Mouse (Mus musculus): ENCODE measurements around the gene Srprb.

Gene Srprb

GRCm38 (mm10) chr9:103201561-103202260 lies at the start of gene Srprb:
Gene Srprb (minus strand): TSS chr9:103202137.
- peak; percentile 93 for DNase-seq (ENCODE audit: low spot score)

- no peak for DNase-seq (ENCODE audit: low spot score)
Measured at GRCm38 (mm10) chr9:103248618-103249017, 46.7 kb upstream of the Srprb start.

DNA sequence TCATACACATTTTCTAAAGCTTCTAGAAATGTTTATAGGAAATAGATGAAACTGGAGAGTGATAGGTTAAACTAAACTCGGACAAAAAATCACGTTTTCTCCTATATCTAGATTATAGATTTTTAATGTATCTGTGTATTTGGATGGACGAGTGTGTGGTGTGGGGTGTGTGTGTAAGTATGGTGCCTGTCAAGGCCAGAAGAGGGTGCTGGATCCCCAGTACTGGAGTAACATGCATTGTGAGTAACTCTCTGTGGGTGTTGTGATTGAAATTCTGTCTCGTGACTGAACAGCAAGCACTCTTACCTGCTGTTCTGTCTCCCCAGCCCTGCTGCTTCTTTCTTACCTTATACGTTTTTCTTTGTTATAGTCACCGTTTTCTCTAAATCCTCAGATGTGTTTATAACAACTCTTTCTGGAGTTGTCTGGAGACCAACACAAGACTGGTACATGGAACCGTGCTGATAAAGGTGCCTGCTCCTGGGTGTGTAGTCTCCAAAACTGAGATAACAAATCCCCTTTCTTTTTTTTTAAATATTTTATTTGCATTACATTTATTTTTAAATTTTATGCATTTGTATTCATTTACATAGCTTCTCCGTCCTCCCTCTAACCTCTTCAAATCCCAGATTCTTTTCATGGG lies 44.7 kb upstream of the Srprb start:
- DNase-seq (ENCODE audit: low spot score), result no peak

- DNase-seq (ENCODE audit: low spot score), result no peak
Measured at GRCm38 (mm10) chr9:103243640-103244039, 41.7 kb upstream of the Srprb start.

DNA sequence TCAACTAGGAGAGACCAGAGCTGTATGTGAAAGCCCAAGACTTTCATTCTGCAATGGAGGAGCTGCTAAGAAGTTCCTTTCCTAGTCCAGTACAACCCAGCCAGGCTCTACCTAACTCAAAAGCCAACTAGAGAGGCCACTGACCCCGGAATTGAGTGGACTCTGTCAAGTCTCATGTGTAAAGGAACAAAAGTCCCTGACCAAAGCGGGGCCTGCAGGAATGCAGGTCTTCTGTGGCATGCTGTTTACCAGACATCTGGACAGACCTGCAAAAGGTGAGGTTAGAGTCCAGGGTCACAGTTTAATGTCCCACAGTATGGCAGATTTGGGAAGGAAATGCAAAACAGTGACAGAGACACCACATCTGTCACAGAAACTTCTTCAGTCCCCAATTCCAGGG lies 39.3 kb upstream of the Srprb start:
- no peak for DNase-seq (ENCODE audit: low spot score)

DNA sequence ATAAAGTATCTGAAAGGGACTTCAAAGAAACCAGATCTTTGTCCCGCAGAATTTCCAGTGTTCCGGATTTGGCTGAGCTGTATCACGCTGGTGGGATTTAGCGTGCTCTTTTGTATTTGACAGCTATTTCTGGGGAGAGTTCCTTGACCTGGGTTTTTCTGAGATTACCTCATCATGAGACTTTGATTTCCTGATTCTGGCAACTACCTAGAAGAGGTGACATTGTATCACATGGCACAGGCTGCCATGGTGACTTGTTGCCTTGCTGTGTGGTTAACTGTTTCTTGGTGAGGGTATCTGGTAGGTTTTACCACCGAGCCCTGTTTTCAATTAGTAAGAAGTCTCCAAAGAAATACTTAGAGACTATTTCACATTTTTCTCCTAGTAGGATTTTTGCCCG lies 37.5 kb upstream of the Srprb start:
- DNase-seq (ENCODE audit: low spot score), result no peak

DNA sequence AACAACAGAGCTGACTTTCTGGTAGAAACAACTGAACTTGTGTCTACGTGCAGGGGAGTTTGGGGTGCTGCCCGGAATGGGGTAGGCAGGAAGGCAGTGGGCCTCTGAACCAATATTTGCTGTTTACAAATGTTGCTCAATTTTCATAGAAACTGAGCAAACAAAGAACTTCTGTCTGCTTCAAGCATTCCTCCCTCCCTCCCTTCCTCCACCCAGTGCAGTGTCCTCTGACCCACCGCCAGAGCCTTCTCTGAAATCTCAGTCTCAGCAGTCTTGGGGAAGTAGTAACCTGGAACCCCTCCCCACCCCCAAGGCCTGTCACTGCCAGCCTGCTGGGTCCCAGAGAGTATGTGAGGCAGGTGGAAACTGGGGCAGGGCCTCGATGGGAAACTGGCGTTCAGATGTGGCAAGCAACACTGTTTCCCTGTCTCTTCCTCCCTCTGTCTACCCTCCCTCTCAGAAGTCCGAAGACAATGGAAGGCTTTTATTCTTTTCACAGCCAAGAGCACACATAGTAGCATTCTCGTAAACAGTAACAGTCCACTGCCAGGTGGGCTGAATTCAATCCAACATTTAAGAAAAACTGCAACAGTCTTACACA lies 32.7 kb upstream of the Srprb start:
- peak; percentile 72 for DNase-seq (ENCODE audit: low spot score)

DNA sequence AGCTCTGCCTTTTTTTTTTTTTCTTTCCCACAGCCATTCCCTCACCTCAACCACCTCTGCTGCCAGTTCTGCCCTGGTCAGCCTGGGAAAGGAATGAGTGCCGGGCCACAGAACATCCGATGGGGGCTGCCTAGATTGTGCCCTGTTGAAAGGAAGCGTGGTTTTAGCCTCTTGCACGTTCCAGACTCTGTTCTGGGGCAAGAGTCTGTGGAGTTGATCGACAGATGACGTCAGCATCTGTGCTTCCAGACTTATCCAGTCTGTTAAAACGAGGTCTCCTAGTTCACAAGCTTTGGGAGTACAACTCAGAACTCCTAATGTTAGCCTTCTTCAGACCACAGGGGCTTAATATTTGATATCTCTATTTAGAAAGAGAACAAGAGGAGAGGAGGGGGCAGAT lies 32.1 kb upstream of the Srprb start:
- DNase-seq (ENCODE audit: low spot score), result no peak

- no peak for DNase-seq (ENCODE audit: low spot score)
Measured at GRCm38 (mm10) chr9:103233006-103233395, 31.1 kb upstream of the Srprb start.

DNA sequence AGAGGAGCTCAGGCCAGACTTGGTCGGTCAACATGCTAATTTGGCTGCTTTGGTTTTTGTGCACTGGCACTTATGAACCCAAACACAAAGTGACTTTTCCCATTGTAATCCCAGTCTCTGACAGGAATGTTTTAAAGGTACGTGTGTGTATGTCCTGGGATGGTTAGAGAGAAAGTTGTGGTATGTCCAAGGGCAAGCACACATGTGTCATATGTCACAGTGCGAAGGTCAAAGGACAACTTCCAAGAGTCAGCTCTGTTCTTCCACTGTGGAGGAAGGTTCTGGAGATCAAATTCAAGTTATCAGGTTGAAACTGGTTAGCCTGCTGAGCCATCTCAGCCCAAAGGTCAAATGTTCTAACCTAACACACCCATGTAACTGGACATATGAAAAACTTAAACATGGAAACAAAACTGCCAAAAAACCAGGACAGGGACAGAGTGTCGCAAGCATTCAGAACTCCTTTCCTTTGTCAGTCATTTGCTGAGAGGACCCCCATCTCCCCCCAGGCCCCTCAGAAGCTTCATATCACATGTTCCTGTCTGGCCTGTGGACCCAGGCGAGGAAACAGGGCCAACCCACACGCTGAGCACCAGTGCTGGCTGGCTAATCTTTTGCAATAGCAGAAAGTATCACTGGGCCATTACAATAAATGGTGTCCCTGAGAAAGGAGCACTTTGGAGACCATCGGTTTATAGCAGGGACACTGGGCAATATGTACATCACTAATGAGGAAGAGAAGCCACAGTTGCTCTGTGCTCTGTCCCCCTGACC lies 30.5 kb upstream of the Srprb start:
- DNase-seq (ENCODE audit: low spot score), result no peak

- peak; percentile 53 for DNase-seq (ENCODE audit: low spot score)
Measured at GRCm38 (mm10) chr9:103230151-103230951, 28.4 kb upstream of the Srprb start, which contains the start of the genes Gm20425 and Trf. Gene Gm20425 (minus strand): TSS chr9:103230307. Gene Trf (minus strand): TSS chr9:103230444.

DNA sequence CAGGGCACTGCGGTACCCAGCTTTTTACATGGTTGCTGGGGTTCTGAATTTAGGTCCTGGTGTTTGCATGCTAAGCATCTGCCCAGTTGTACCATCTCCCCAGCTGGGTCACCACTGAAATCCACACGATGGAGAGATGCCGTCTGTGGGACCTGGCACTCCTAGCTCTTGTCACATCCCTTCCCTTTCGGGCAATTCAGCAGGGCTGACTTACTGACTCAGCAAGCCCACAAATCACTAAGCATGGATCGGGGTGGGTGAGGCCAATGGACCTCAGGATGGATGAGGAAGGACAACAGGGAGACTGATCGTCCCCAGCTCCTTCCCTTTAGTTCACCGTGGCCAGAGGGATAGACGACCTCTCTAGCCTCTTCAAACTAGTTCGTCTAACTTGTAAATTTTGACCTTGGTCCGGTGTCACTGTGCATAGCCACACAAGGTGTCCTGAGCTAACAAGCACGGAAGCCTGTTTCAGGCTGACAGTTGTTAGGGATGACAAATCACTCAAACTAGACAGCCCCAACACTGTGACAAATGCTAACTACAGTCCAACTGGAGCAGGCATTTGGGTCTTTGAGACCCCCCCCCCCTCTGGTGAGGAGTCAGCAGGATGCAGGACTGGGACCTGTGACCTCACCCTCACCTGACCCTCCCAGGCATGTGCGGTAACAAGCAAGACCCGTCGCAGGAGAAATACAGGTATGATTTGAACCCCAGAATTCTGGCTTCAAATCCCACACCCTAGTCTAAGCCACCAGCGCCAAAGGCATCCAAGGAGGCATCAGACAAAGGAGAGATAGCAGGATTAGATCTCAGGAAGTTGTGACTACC lies 27.3 kb upstream of the Srprb start:
- no peak for DNase-seq (ENCODE audit: low spot score)

DNA sequence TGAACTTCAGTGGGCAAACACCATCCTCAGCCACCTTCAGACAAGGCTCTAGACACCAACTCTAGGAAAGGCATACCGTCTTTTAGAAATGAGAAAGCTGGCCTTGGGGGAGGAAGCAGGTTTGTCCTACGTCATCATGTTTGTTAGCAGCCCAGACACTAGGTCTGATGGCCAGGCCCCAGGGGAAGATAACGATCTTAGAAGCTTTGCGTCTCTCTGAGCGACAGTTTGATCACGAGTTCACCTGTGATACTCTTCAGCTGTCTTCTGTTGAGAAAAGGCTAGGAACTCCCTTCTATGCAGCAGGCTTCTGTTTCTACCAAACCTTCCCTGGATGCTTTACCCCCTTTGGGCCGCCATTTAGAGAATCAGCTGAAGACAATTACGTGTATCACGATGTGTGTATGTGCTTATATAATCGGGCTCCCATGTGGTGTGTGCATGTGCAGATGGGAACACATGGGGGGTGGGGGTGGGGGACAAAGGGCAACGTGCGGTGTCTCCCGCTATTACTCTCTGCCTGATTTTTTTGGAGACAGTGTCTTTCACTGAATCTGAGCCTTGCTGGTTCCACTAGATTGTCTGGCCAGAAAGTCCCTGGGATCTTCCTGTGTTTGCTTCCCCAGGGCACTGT lies 26.6 kb upstream of the Srprb start:
- no peak for DNase-seq (ENCODE audit: low spot score)

DNA sequence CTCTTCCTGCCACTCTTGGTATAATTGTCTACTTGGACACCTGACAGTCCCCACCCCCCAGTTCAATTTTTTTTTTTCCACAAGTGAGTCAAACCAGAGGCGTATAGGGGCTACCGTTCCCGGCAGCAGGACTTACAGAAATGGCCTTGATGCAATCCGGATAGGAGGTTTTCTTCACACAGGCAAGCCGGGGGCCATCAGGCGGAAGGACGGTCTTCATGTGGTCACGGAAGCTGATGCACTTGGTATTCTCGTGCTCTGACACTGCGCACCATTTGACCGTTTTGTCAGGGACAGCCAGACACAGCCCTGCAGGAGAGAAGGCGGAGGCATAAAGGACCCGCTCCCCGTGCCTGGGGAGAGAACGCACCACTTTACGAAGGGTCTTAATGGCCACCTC lies 25.8 kb upstream of the Srprb start:
- DNase-seq (ENCODE audit: low spot score), result no peak

GRCm38 (mm10) chr9:103226806-103227205 lies 24.9 kb upstream of the Srprb start:
- peak; percentile 48 for DNase-seq (ENCODE audit: low spot score)

- no peak for DNase-seq (ENCODE audit: low spot score)
Measured at GRCm38 (mm10) chr9:103225464-103225863, 23.5 kb upstream of the Srprb start.

GRCm38 (mm10) chr9:103224721-103225120 lies 22.8 kb upstream of the Srprb start:
- no peak for DNase-seq (ENCODE audit: low spot score)

DNA sequence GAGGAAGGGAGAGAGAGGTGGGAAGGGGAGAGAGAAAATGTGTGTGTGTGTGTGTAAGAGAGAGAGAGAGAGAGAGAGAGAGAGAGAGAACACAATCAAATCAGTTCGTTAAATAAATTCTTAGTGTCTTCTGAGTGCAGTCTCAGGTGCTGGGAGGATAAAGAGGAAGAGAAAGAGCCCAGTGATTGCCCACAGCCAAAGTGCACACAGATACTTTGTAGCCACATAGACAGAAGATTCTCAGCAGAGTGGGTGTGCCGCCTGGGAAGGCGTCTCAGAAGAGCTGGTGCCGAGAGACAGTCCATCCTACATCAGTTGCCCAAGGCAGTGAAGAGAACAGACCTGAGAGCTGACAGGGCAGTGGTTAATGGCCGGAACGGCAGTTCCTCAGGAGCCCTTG lies 12.3 kb upstream of the Srprb start:
- DNase-seq (ENCODE audit: low spot score), result peak; percentile 61

GRCm38 (mm10) chr9:103213631-103214030 lies 11.7 kb upstream of the Srprb start:
- DNase-seq (ENCODE audit: low spot score), result no peak

DNA sequence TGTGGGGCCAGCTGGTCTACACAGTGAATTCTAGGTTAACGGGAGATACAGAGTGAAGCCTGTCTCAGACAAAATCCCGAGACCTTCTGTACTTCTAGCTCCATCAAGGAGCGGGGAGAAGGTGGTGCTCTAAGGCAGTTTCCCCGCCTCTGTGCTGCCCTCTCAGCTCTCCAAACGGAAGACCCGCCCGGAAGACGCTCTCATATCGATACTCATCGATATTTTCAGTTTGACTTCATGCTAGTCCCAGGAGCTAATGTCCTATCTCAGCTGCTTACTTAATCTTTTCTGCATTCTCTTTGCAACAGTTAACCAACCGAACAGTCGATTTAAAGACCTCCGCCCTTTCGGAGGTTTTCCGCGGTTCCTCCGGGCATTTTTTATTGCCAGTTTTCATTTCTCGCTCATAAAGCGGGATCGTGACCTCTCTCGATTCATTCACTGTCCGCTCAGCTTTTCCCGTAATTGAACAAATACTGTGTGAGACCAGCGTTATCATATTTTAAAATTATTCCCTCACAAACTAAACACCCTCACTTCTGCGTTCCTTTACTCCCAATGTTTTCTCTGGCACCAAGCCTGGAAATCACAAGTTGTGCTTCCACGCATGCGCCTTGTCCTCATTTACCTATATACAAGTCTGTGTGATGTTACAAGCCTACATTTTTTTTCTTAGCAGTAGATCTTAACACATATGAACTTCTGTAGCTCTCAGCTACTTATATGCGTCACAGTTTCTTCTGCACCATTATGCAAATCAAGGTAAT lies 10.9 kb upstream of the Srprb start:
- DNase-seq (ENCODE audit: low spot score), result no peak

Data from testis, postnatal 14 days (tissue).